Mouse (Mus musculus) CH12.LX (cell line): Measurements from ENCODE around the gene Armc12.

Source experiments
- MAX ChIP-seq: IDR thresholded peaks from 2 replicates; pipeline ENCODE4 v1.6.1; 2011; ENCODE audit warnings: low read length, improper control_type of control experiment
- MXI1 ChIP-seq: IDR thresholded peaks from 2 replicates; pipeline ENCODE4 v1.6.1; 2011; ENCODE audit warnings: mild to moderate bottlenecking, low read depth, low read length, improper control_type of control experiment
- NELFE ChIP-seq: IDR thresholded peaks from 2 replicates; pipeline ENCODE4 v1.6.1; 2011; ENCODE audit warnings: low read depth, low read length, improper control_type of control experiment
- POLR2A ChIP-seq: IDR thresholded peaks from 2 replicates; pipeline ENCODE4 v1.6.1; 2011; ENCODE audit warnings: low read depth, mild to moderate bottlenecking, improper control_type of control experiment, low read length
- RAD21 ChIP-seq: IDR thresholded peaks from 2 replicates; pipeline ENCODE4 v1.6.1; 2011; ENCODE audit warnings: low read depth, mild to moderate bottlenecking, low read length, improper control_type of control experiment, moderate library complexity
- ZKSCAN1 ChIP-seq: IDR thresholded peaks from 2 replicates; pipeline ENCODE4 v1.6.1; 2012; ENCODE audit warnings: low read depth, inconsistent platforms, low read length, improper control_type of control experiment, borderline replicate concordance
- ZNF384 ChIP-seq: IDR thresholded peaks from 2 replicates; pipeline ENCODE4 v1.6.1; 2012; ENCODE audit warnings: low read depth, low read length, improper control_type of control experiment, inconsistent platforms

- TF ChIP-seq POLR2A (no peak), ZKSCAN1 (no peak), MAX (no peak), MXI1 (no peak), RAD21 (no peak), ZNF384 (no peak), NELFE (no peak)
These were observed 31.0 kb downstream of the Armc12 start for GRCm38 (mm10) chr17:28561613-28562012.
